Mouse (Mus musculus): ENCODE results near the gene Nfatc2.

- TF ChIP-seq CTCF (IDR thresholded peaks at IDR 0.05; ENCODE audit: extremely low read depth, insufficient read depth, insufficient read length, insufficient replicate concordance) (no peak), POLR2A (IDR thresholded peaks at IDR 0.05; ENCODE audit: low read depth, low read length) (no peak)
Measured at GRCm38 (mm10) chr2:168644855-168645254, 43.4 kb upstream of the Nfatc2 start.

Measured in spleen, adult 2 months (tissue).